Mouse (Mus musculus) left cerebral cortex, adult 9 months (tissue): ENCODE data around the gene Adamtsl2.
A peak's percentile ranks its signal among the peaks of the same experiment; 100 is the strongest.

Experiments used
- DNase-seq, 2 experiments: peaks; one replicate each; pipeline ENCODE4 v3.0.0; 2022; ENCODE audit warnings: low spot score in 2 of 2

Adamtsl2 gene

GRCm38 (mm10) chr2:27075485-27075884 is 3.7 kb upstream of the Adamtsl2 start:
- no peak for DNase-seq

GRCm38 (mm10) chr2:27077655-27078244 is 1.4 kb upstream of the Adamtsl2 start:
- DNase-seq: no peak

GRCm38 (mm10) chr2:27078312-27078711 is 867 bp upstream of the Adamtsl2 start:
- DNase-seq: no peak

GRCm38 (mm10) chr2:27079649-27080048 is 470 bp downstream of the Adamtsl2 start:
- DNase-seq: no peak

GRCm38 (mm10) chr2:27083761-27084475 is 4.7 kb downstream of the Adamtsl2 start:
- no peak for DNase-seq

GRCm38 (mm10) chr2:27084963-27085362 is 5.8 kb downstream of the Adamtsl2 start:
- DNase-seq: no peak

- no peak for DNase-seq
Observed at GRCm38 (mm10) chr2:27085801-27086200, 6.6 kb downstream of the Adamtsl2 start.

- DNase-seq: no peak
Observed at GRCm38 (mm10) chr2:27086483-27087010, 7.4 kb downstream of the Adamtsl2 start.

- no peak for DNase-seq
Observed at GRCm38 (mm10) chr2:27087581-27087980, 8.4 kb downstream of the Adamtsl2 start.

- DNase-seq: no peak
Observed at GRCm38 (mm10) chr2:27088071-27088644, 9.0 kb downstream of the Adamtsl2 start.

GRCm38 (mm10) chr2:27088700-27089099 is 9.5 kb downstream of the Adamtsl2 start:
- no peak for DNase-seq

- no peak for DNase-seq
Observed at GRCm38 (mm10) chr2:27089238-27089637, 10.1 kb downstream of the Adamtsl2 start.

GRCm38 (mm10) chr2:27095178-27095577 is 16.0 kb downstream of the Adamtsl2 start:
- no peak for DNase-seq

GRCm38 (mm10) chr2:27096341-27096981 is 17.3 kb downstream of the Adamtsl2 start:
- peak; percentile 78 to 82 for DNase-seq

GRCm38 (mm10) chr2:27097241-27097656 is 18.1 kb downstream of the Adamtsl2 start:
- DNase-seq: no peak

GRCm38 (mm10) chr2:27097776-27098175 is 18.6 kb downstream of the Adamtsl2 start:
- DNase-seq: peak in 1 of 2 experiments; percentile 38

GRCm38 (mm10) chr2:27103554-27103953 is 24.4 kb downstream of the Adamtsl2 start:
- peak in 1 of 2 experiments; percentile 39 for DNase-seq

GRCm38 (mm10) chr2:27106816-27107215 is 27.6 kb downstream of the Adamtsl2 start:
- no peak for DNase-seq

- no peak for DNase-seq
Observed at GRCm38 (mm10) chr2:27108144-27108543, 29.0 kb downstream of the Adamtsl2 start.

- peak in 1 of 2 experiments; percentile 53 for DNase-seq
Observed at GRCm38 (mm10) chr2:27109052-27109451, 29.9 kb downstream of the Adamtsl2 start.

- DNase-seq: no peak
Observed at GRCm38 (mm10) chr2:27112585-27112984, 33.4 kb downstream of the Adamtsl2 start.

GRCm38 (mm10) chr2:27114169-27114568 is 35.0 kb downstream of the Adamtsl2 start:
- DNase-seq: no peak
